Mouse (Mus musculus) bone marrow macrophage, adult 2 months (primary cell): ENCODE data around the gene Akna. TPM values are rescaled to one million over a fixed set of nuclear protein-coding genes. Genes with fewer than 3 reads are reported as not detected.

ENCODE experiments used
- H3K27ac ChIP-seq: 2 replicates; pipeline ENCODE4 v1.5.1; 2012; ENCODE audit warnings: low read depth, low read length; ENCODE audit not compliant: insufficient read depth
- H3K4me1 ChIP-seq: 2 replicates; pipeline ENCODE4 v1.6.1; 2012; ENCODE audit warnings: low read length; ENCODE audit not compliant: control insufficient read depth, insufficient read depth
- H3K4me3 ChIP-seq: 2 replicates; pipeline ENCODE4 v1.5.1; 2012; ENCODE audit warnings: mild to moderate bottlenecking, low read length, moderate library complexity; ENCODE audit not compliant: insufficient read depth
- CTCF ChIP-seq: IDR thresholded peaks from 2 replicates; pipeline ENCODE4 v1.5.1; 2012; ENCODE audit warnings: low read depth, mild to moderate bottlenecking, low read length, moderate library complexity
- POLR2A ChIP-seq: IDR thresholded peaks from 2 replicates; pipeline ENCODE4 v1.6.1; 2012; ENCODE audit warnings: mild to moderate bottlenecking, low read depth, low read length, borderline replicate concordance
- polyA plus RNA-seq: library from polyadenylated mRNA; stranded (reverse); fragments of >200 nt; gene quantifications from 2 replicates; pipeline ENCODE4 v1.2.4, GENCODE M21; 2012; ENCODE audit not compliant: missing spikeins, insufficient read depth, insufficient read length

The Akna gene
- polyA plus RNA-seq, 1 experiment, result 39.4 TPM

DNA sequence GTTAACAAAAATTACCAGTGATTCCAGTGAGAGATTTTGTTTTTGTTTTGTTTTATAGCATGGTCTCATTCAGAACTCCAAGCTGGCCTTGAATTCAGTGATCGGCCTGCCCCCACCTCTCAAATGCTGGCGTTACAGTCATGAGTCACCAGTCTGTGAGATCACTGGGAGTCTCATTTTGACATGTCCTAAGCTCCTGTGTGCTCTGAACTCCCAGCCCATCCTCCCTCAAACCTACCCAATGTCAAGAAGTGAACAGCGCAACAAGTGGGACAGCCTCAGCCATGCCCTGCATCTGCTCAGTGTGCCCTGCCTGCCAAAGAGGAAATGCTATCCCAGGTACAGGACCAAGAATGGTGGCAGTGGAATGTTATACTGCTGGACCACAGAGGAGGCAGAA is 17.9 kb downstream of the Akna start:
- no peak overlapping the region for H3K4me3 ChIP-seq
- peaks cover 35% of the 10 kb centered on the region for H3K4me1 ChIP-seq
- peak overlapping the region; percentile 77 for H3K27ac ChIP-seq
- TF ChIP-seq CTCF, result no peak
- TF ChIP-seq POLR2A, result no peak

DNA sequence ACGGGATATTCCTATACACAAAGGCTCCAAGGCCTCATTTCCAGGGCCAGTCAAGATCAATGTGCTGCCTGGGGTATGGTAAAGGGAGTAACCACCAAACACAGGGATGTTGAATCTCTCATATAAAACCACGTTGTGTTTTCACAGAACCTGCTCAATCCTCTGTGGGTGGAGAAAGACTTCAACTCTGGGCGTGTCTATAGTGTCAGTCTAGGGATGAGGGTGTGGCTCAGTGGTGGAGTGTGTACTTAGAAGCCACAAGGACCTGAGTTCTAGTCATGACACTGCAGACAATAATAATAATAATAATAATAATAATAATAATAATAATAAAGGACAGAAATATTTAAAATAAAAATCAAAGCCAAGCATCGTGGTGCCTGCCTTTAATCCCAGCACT is 18.9 kb downstream of the Akna start:
- TF ChIP-seq POLR2A (no peak), CTCF (no peak)
- peaks cover 28% of the 10 kb centered on the region for H3K4me1 ChIP-seq
- H3K27ac ChIP-seq, result no peak overlapping the region
- no peak overlapping the region for H3K4me3 ChIP-seq

DNA sequence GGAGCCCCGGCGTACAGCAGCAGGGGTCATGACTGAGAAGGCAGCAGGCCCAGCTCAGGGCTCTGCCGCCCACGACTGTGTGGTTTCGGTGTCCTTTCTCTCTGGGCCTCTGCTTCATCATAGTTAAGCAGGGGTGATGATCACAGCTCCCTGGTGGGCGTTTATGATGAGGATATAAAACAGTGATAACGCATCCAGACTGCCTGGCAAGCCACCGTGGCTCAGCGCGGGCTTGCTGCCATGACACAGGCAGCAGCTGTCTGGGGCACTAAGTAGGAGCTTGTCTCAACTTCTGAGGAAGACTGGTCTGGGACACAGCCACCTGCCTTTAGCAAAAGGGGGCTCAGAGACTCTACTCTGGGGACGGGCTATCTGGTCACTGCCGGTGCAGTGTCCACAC is 19.7 kb downstream of the Akna start:
- H3K27ac ChIP-seq, result no peak overlapping the region
- no peak overlapping the region for H3K4me3 ChIP-seq
- TF ChIP-seq CTCF, result no peak
- no peak for TF ChIP-seq POLR2A
- peaks cover 20% of the 10 kb centered on the region for H3K4me1 ChIP-seq

DNA sequence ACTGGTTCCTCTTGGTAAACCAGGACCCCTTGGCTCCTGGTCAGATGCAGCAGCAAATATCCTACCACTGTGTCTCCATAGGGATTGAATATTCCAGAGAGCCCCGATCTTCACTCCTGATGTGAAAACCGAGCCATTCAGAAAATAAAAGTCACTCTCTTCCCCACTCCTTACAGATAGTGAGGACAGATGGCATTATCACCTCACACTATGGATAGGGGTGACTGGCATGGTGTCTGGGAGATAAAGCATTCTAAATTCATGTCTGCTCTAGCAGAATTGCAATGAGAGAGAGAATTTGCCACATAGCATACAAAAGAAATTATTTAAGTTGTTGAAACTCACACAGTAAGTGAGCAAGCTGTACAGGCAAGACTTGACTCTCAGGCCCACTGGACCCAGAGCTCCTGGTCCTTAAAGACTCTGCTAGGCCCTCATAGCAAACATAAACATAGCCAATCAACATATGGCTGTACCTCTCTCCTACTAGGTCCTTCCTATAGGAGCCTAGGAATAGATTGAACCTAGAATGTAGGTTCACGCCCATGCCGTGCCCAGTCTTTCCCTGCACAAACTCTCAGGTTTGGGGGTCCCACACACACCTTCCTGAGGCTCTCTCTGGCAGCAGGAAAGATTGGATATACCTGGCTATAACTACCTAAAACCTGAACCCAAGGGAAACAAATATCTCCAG is 20.3 kb downstream of the Akna start:
- TF ChIP-seq POLR2A (no peak), CTCF (no peak)
- Histone ChIP-seq H3K4me1 (peaks cover 20% of the 10 kb centered on the region), H3K27ac (no peak overlapping the region), H3K4me3 (no peak overlapping the region)

DNA sequence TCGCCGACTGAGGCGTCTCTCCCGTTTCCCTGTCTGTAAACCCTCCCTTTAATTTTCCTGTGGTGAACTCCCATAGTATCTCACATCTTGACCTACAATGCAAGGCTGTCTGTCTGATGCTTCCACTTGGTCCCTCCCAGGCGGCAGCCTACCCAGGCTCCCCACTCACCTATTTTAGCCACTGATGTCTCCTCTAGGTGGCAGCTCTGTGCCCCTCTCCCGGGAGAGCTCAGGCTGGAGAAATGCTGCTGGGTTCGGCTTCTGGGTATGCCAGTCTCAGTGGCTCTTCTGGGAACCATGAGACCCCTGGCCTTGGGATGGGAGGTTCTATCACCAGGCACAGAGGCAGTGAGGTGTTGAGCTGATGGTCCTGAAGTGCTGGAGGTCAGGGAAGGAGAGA is 25.7 kb downstream of the Akna start:
- Histone ChIP-seq H3K27ac (no peak overlapping the region), H3K4me3 (no peak overlapping the region), H3K4me1 (peaks cover 5% of the 10 kb centered on the region)
- TF ChIP-seq CTCF, result no peak
- no peak for TF ChIP-seq POLR2A

DNA sequence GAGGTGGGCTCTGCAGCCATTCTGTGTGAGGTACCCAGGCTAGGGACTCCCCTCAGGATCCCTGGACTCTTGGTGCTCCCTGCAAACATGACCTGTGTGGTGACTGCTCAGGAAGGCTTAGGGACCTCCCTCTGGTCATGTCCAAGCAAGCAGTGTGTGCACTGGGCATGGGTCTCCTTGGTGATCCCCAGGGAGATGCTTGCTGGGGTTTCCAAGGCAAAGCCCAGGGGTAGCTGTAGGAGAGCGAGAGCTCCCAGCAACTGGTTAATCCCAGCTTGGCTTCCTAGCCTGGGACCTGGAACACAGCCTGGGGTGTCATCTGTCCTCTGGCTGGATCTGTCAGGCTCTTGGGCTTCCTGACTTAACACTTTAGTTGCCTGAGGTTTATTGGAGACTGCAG is 27.8 kb downstream of the Akna start:
- TF ChIP-seq CTCF (no peak), POLR2A (no peak)
- Histone ChIP-seq H3K4me1 (peaks cover 9% of the 10 kb centered on the region), H3K4me3 (no peak overlapping the region), H3K27ac (no peak overlapping the region)

DNA sequence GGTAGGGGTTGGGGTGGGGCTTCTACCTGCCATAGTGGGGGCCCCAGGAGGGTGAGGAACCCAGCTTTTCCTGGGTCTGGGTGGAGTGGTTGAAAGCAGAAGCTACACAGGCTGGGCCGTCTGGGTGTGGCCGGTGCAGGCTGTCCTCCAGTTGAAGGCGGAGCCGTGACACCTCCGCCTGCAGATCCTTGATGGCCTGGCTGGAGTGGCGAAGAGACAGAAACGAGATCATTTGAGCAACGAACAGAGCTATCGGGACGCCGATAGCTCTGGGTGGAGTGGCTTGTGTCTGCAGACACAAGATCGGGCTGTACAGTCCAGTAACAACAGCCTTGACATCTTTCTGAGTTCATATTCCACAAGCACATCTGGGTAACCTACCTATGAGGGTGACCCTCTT is 28.8 kb downstream of the Akna start:
- H3K4me3 ChIP-seq, result no peak overlapping the region
- peaks cover 9% of the 10 kb centered on the region for H3K4me1 ChIP-seq
- H3K27ac ChIP-seq, result no peak overlapping the region
- TF ChIP-seq POLR2A (no peak), CTCF (no peak)

DNA sequence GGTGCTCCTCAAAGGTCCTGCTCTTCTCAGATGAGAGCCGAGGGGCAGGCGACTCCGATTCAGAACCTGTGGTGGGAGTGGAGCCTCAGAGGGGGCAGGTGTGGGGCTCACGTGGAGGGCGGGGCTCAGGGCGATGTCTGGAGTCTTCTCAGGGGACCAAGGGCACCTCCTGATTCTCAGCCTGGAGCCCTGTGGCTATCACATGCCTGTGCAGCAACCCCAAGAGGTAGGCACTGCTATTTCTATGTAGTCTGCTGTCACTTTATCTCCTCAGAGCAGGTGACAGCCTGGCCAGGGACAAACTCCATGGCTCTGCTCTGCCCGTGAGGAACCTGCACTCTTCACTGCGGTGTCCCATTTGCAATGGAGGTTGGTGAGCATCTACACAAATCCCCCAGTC is 29.8 kb downstream of the Akna start:
- Histone ChIP-seq H3K27ac (no peak overlapping the region), H3K4me1 (peaks cover 9% of the 10 kb centered on the region), H3K4me3 (no peak overlapping the region)
- TF ChIP-seq POLR2A (no peak), CTCF (no peak)

DNA sequence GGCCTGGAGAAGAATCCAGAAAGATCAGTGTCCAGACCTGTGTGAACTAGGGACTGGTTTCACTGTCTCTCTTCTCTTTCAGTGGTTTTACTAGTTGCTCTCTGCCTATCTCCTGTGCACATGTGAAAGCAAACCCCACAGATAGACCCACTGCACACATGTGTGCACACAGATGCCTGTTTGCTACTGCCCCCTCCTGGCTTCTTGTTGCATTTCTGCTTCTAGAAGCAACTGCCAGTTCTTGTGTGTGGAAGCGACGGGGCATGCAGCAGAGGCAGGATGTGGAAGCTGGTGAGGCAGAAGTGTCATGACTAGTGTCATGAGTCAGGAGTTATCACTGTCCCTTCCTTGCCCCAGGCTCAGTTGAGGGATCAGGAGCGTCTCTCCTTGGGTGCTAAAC is 31.3 kb downstream of the Akna start:
- no peak overlapping the region for H3K4me3 ChIP-seq
- H3K4me1 ChIP-seq, result peaks cover 9% of the 10 kb centered on the region
- no peak overlapping the region for H3K27ac ChIP-seq
- TF ChIP-seq CTCF, result peak; percentile 49
- TF ChIP-seq POLR2A, result no peak

DNA sequence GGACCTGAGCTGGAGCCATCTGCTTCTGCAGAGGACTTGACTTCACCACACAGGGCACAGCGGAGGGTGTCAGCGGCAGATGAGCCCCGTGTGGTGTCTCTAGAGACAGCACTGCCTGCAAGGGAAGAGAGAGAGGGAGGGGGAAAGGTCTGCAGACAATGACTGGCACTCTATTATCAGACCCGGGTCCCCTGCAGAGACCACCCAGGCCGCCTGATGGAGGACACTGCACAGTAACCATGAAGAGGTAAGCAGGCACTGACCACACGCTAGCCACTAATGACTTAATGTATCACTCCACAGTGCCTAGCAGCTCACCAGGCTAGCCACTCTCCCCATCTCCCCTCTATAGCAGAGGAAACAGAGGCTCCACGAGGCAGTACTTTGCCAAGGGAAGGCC is 32.3 kb downstream of the Akna start:
- no peak overlapping the region for H3K27ac ChIP-seq

More for the DNA sequence above, 32.3 kb downstream of the Akna start:
- Histone ChIP-seq H3K4me1 (peaks cover 17% of the 10 kb centered on the region), H3K4me3 (no peak overlapping the region)
- TF ChIP-seq CTCF, result no peak
- TF ChIP-seq POLR2A, result no peak
